Mouse (Mus musculus) embryonic facial prominence, embryonic 10.5 days (tissue): ENCODE data around the gene Dld. TPM values are rescaled to one million over a fixed set of nuclear protein-coding genes. Genes with fewer than 3 reads are reported as not detected.
A peak's percentile ranks its signal among the peaks of the same experiment; 100 is the strongest.

ENCODE experiments used
- DNase-seq: peaks from one replicate; pipeline ENCODE4 v3.0.0-alpha.2; 2017; ENCODE audit warnings: low spot score
- H3K27ac ChIP-seq: fragments of 300-500 bp; sonication (generic); replicated peaks from 2 replicates; pipeline ENCODE4 v1.5.1; 2016; ENCODE audit warnings: mild to moderate bottlenecking
- H3K27me3 ChIP-seq: fragments of 300-500 bp; sonication (generic); replicated peaks from 2 replicates; pipeline ENCODE4 v1.6.1; 2016; ENCODE audit warnings: low read depth, mild to moderate bottlenecking; ENCODE audit not compliant: poor library complexity, severe bottlenecking
- H3K36me3 ChIP-seq: fragments of 300-500 bp; sonication (generic); replicated peaks from 2 replicates; pipeline ENCODE4 v1.6.1; 2016; ENCODE audit warnings: mild to moderate bottlenecking, moderate library complexity
- H3K4me1 ChIP-seq: fragments of 300-500 bp; sonication (generic); 2 replicates; pipeline ENCODE4 v1.6.1; 2016
- H3K4me3 ChIP-seq: fragments of 300-500 bp; sonication (generic); 2 replicates; pipeline ENCODE4 v1.5.1; 2016; ENCODE audit warnings: mild to moderate bottlenecking, moderate library complexity
- H3K9me3 ChIP-seq: fragments of 300-500 bp; sonication (generic); 2 replicates; pipeline ENCODE4 v1.6.1; 2016; ENCODE audit warnings: mild to moderate bottlenecking
- WGBS: fragments of 180-500 bp; shearing (Covaris S2); methylation state at CpG from one replicate; pipeline ENCODE4 v1.1.7; 2016; 5-methylcytosine and 5-hydroxymethylcytosine counted together
- polyA plus RNA-seq: library from polyadenylated mRNA; unstranded; fragments of >200 nt; fragmentation: Nextera tagmentation; extraction: Ambion mirVana; gene quantifications from 2 replicates; pipeline ENCODE4 v1.2.1, GENCODE M21; 2016

Dld gene
- polyA plus RNA-seq, 1 experiment from 2014 or later: 145 TPM

DNA sequence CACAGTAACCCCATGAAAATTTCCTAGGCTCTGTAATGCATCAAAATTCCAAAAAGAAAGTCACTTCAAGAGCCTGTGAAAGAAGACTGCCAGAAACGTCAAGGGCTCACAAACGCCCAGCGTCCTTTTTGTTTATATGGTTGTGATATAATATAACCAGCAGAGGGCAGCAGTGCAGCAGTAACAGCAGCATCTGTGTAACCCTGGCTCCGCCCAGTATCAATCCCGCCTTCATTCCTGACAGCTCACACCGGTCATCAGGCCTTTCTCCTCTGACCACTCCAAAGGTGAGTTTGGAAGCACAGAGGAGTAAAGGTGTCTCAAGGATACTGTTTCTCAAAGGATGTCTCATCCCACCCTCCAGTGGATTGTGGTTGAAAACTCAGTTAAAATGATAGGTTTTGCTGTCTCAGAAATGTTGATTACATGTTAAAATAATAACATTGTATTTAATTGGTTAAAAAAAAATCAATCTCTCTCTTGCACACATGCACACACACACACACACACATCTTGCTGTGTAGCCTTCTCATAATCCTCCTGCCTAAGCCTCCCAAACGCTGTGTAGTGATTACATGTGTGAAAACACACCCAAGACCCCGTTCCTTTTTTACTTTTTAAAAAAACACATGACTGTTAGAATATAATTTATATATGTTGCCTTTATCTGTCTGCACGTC is 23.5 kb upstream of the Dld start:
- peak; percentile 66 for DNase-seq
- Histone ChIP-seq H3K4me3 (no peak overlapping the region), H3K36me3 (no peaks in the 10 kb centered on the region), H3K27ac (no peak overlapping the region), H3K4me1 (peaks cover 21% of the 10 kb centered on the region), H3K27me3 (no peaks in the 10 kb centered on the region), H3K9me3 (no peaks in the 10 kb centered on the region)
- 43% methylated on average over 9 of the region's 9 CpGs for WGBS

DNA sequence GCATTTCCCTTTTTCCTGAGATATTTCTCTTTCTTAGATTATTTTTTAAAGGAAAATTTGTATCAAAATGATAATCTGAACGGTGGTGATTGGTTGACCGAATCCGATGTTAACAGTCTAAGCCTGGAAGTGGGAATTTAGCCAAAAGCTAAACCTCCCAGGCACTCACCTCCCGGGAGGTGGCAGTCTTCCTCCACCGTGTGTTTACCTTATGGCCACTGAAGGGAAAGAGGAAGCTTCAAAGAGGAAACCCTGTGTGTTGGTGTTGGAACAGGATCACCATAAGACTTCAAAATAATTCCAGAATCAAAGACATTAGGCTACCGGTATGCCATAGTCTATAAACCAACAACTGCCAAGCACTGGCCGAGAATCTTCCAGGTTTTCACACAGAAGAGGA is 18.4 kb upstream of the Dld start:
- Histone ChIP-seq H3K27ac (no peak overlapping the region), H3K27me3 (no peaks in the 10 kb centered on the region), H3K4me1 (0 out of 2 replicates have a peak, but pooled peaks cover 6% of the 10 kb centered on the region), H3K36me3 (no peaks in the 10 kb centered on the region), H3K9me3 (no peaks in the 10 kb centered on the region), H3K4me3 (no peak overlapping the region)
- DNase-seq: no peak
- WGBS: 92% methylated on average over 7 of the region's 7 CpGs

DNA sequence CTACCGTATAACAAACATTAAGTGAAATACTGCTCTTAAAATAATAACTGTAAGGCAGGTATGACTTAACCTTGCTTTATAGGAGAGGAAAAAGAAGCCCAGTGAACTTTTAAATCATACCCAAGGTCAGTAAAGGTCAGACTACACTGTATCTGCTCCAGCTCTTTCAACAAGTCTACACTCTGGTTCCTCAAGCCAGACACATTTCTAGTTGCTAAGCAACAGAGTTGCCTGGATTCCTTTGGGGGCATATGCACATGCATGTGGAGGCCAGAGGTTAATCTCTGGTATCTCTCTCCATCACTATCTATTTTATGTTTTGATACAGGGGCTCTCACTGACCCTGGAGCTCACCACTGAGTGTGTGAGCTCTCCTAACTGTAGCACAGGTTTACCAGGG is 17.9 kb upstream of the Dld start:
- no peak for DNase-seq
- 0 out of 2 replicates have a peak, but pooled peaks cover 6% of the 10 kb centered on the region for H3K4me1 ChIP-seq
- H3K27ac ChIP-seq: no peak overlapping the region
- WGBS: 97% methylated on average over 1 of the region's 1 CpGs
- H3K36me3 ChIP-seq: no peaks in the 10 kb centered on the region
- no peak overlapping the region for H3K4me3 ChIP-seq
- no peaks in the 10 kb centered on the region for H3K9me3 ChIP-seq
- no peaks in the 10 kb centered on the region for H3K27me3 ChIP-seq

DNA sequence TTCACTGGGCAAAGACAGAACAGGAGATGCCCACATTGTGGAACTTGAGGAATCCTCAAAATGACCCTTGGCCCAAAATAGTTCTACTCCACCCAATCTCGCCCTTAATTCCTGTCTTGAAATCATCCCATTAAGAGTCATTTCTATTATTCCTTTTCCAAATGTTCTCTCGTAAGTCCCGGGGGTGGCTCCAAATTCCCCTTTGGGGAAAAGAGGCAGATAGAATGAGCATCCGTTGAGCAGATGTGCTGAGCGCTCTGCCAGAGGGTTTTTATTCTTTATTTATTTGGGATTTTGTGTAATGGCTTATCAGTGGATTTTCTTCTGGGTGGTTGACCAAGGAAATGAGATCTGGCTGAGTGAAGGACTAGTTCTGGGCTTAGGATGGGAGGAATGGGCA is 16.5 kb upstream of the Dld start:
- Histone ChIP-seq H3K27ac (no peak overlapping the region), H3K36me3 (no peaks in the 10 kb centered on the region), H3K4me3 (no peak overlapping the region), H3K9me3 (no peaks in the 10 kb centered on the region), H3K4me1 (0 out of 2 replicates have a peak, but pooled peaks cover 6% of the 10 kb centered on the region), H3K27me3 (no peaks in the 10 kb centered on the region)
- DNase-seq: no peak
- WGBS: 85% methylated on average over 5 of the region's 5 CpGs

DNA sequence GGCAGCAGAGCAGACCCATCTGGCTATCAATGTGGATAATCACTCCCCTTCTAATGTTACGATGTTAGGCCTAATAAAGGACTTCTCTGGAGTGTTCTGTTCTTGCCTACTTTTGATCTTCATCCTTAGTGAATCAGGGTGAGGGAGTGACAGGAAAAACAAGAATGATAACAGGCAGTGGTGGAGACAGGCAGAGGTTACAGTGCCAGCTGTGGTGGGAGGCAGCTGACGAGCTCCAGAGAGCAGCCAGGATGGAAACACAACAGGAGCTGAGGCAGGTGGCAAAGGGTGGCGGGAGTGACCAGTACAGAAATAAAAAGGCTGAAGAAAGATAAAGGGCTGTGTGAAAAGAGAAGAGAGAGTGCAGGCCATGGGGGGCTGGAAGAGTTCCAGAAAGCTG is 15.2 kb upstream of the Dld start:
- no peaks in the 10 kb centered on the region for H3K27me3 ChIP-seq
- H3K36me3 ChIP-seq: no peaks in the 10 kb centered on the region
- H3K9me3 ChIP-seq: no peaks in the 10 kb centered on the region
- no peak for DNase-seq
- 80% methylated on average over 3 of the region's 3 CpGs for WGBS
- H3K4me1 ChIP-seq: 0 out of 2 replicates have a peak, but pooled peaks cover 6% of the 10 kb centered on the region
- H3K4me3 ChIP-seq: no peak overlapping the region
- no peak overlapping the region for H3K27ac ChIP-seq

DNA sequence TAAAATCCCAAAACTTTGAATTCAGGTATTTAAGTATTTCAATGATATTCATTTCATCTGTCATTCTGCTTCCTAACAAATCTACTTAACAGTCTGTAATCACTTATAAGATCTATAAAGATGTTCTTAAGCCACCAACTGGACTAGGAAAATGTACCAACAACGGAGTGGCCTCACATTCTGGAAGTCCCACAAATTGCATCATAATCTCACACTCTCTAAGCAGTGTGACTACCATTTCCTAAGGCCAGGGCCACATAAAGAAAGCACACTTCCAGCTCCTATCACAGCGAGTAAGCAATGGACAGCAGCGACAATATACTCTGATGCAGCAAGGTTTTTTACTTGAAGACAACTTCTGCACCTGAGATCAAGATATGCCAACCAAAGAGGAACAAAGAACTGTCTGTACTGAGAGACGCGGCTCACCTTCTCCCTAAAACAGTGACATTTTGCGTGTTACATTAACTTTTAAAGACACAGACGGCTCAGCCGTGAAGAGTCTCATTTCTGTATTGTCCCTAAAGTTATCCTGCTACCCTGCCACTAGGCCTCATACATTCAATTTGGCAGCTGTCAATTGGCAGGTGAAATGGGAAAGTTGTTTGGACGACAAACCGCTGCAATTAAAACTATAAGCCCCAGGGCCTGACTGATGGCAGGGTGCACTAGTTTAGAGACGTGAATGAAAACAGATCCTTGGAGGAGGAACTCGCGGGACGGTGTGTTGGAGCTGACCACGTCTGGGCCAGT is 886 bp downstream of the Dld start:
- no peaks in the 10 kb centered on the region for H3K27me3 ChIP-seq
- DNase-seq: no peak
- H3K36me3 ChIP-seq: peaks cover 30% of the 10 kb centered on the region
- peaks cover 15% of the 10 kb centered on the region for H3K4me1 ChIP-seq
- WGBS: 27% methylated on average over 15 of the region's 15 CpGs
- peak overlapping the region; percentile 93 for H3K27ac ChIP-seq
- H3K9me3 ChIP-seq: no peaks in the 10 kb centered on the region
- peak overlapping the region; percentile 99 for H3K4me3 ChIP-seq

DNA sequence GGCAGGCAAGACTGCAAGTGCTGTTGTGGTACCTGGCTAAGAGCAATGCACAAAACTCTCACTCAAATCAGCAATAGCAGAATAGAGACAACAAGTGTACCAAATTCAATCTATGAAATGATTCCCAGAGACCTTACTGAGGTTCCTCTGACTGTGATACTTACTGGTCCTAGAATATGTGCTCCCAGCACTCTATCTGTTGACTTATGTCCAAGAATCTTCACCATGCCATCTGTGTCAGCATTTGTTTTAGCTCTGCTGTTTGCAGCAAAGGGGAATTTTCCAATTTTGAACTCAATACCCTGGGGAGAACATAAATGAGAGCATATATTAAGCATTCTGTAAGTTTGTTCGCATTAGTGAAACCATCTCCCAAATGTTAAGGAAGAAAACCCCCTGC is 18.0 kb downstream of the Dld start:
- Histone ChIP-seq H3K36me3 (peaks cover 100% of the 10 kb centered on the region), H3K27me3 (no peaks in the 10 kb centered on the region), H3K4me3 (no peak overlapping the region), H3K9me3 (no peaks in the 10 kb centered on the region), H3K4me1 (no peaks in the 10 kb centered on the region), H3K27ac (no peak overlapping the region)
- DNase-seq: no peak
- 88% methylated on average over 1 of the region's 1 CpGs for WGBS

DNA sequence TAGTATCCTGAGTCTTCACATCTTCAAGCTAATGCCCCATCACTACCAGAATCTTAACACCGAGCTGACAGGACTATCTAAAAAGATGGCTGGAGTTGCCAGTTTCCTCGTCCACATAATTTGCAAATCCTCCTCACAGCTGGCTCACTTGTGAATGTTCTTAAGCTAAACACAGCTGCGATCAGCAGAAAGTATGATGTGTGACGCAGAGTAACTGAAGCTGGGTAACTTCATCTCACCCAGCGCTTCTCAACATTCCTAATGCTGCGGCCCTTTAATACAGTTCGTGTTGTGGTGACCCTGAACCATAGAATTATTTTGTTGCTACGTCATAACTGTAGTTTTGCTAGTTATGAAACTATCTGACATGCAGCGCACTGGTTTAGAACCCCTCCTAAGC is 24.1 kb downstream of the Dld start:
- Histone ChIP-seq H3K27ac (no peak overlapping the region), H3K4me3 (no peak overlapping the region), H3K9me3 (no peaks in the 10 kb centered on the region), H3K36me3 (peaks cover 100% of the 10 kb centered on the region), H3K27me3 (no peaks in the 10 kb centered on the region), H3K4me1 (no peaks in the 10 kb centered on the region)
- no peak for DNase-seq
- WGBS: 95% methylated on average over 9 of the region's 9 CpGs

DNA sequence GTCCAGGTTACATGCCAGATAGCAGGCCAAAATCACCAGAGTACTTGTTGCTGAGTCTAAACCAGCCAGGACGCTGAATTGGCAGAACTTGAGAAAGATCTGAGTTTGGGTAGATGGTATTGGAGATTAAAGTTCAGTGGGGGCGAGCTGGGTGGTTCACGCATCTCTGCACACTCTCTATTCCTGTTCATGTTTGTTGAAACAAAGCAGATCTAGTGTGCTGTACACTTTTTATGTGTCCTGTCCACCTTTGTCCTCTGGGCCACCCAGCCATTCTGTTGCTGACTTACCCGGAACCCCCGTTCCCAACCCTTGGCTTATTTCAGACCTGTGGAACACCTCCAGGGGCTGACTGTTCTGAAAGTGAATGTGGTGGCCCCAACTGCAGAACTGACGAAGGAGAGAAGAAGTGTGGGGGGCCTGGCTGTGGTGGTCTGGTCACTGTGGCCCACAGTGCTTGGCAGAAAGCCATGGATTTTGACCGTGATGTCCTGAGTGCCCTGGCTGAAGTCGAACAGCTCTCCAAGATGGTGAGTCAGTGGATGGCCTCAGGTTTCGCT is 28.0 kb downstream of the Dld start:
- Histone ChIP-seq H3K27me3 (no peaks in the 10 kb centered on the region), H3K9me3 (no peaks in the 10 kb centered on the region), H3K36me3 (peaks cover 91% of the 10 kb centered on the region), H3K4me3 (no peak overlapping the region), H3K4me1 (peaks cover 23% of the 10 kb centered on the region), H3K27ac (no peak overlapping the region; the same call in 1 of the 2 replicates)
- 92% methylated on average over 9 of the region's 9 CpGs for WGBS
- DNase-seq: no peak

DNA sequence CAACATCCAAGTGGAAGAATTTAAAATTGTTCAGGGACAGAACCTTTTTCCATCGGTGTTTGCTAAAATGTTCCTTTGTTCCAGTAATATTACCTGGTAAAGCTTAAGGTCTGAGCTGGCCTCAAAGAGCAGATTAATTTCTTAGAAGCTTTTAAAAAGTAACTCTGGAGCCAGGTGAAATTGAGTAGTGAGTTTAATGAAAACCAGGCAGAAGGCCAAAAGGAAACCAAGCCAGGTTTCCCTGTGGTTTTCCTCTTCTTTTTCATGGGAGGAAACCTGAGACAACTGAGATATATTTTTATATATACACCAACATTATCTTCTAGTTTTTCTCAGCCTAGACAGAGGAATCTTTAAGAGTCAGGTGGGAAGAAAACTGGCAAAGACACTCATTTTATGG is 29.7 kb downstream of the Dld start:
- no peaks in the 10 kb centered on the region for H3K27me3 ChIP-seq
- H3K4me1 ChIP-seq: peaks cover 23% of the 10 kb centered on the region
- H3K36me3 ChIP-seq: peaks cover 91% of the 10 kb centered on the region
- no peak overlapping the region for H3K4me3 ChIP-seq
- H3K27ac ChIP-seq: 0 out of 2 replicates have a peak overlapping the region, but pooled peaks have one; percentile 19
- no peak for DNase-seq
- WGBS: 79% methylated on average over 1 of the region's 1 CpGs
- H3K9me3 ChIP-seq: no peaks in the 10 kb centered on the region

DNA sequence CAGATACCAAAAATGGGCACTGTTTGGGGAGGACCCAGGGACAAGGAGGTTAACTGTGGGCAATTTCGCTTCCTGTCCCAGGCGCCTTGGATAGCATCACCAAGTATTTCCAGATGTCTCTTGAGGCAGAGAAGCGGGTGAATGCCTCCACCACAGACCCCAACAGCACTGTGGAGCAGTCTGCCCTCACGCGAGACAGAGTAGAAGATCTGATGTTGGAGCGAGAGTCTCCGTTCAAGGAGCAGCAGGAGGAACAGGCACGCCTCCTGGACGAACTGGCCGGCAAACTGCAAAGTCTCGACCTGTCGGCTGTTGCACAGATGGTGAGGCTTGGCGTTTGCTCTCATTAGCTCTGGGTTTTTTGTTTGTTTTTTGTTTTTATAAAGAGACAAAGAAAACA is 30.4 kb downstream of the Dld start:
- 44% methylated on average over 13 of the region's 13 CpGs for WGBS
- Histone ChIP-seq H3K27me3 (no peaks in the 10 kb centered on the region), H3K36me3 (peaks cover 91% of the 10 kb centered on the region), H3K27ac (peak overlapping the region; percentile 66), H3K9me3 (no peaks in the 10 kb centered on the region), H3K4me1 (peaks cover 23% of the 10 kb centered on the region), H3K4me3 (peak overlapping the region; percentile 21; the same call in 1 of the 2 replicates)
- peak; percentile 64 for DNase-seq

DNA sequence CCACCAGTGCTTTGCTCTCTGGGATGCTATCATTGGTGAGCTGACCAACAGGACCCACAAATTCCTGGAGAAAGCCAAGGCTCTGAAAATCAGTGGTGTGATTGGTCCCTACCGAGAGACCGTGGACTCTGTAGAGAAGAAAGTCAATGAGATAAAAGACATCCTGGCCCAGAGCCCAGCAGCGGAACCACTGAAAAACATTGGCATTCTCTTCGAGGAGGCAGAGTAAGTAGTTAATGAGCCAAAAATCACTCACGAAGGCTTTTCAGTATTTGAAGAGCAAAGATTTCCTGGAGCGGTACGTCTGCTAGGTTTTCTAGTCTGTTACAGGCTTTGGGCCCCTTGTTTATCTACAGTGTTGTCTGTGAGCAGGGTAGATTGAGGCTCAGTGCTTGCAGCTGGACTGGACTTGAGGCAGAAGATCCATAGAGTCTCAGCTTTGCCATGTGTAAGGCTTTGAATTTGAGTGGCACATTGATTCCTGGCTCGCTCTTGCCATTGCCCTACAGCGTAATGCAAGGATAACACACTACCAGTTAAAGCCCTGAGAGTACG is 32.8 kb downstream of the Dld start:
- no peaks in the 10 kb centered on the region for H3K9me3 ChIP-seq
- H3K4me1 ChIP-seq: peaks cover 23% of the 10 kb centered on the region
- DNase-seq: no peak
- H3K27me3 ChIP-seq: no peaks in the 10 kb centered on the region
- whole genome bisulfite sequencing: 94% methylated on average over 10 of the region's 10 CpGs
- H3K27ac ChIP-seq: no peak overlapping the region
- peaks cover 90% of the 10 kb centered on the region for H3K36me3 ChIP-seq
- no peak overlapping the region for H3K4me3 ChIP-seq
